Mouse (Mus musculus): ENCODE data around the gene Mark4.

Mark4 gene

GRCm38 (mm10) chr7:19458591-19459111 is at the start of gene Mark4:
Gene Mark4, minus strand, starts transcription at chr7:19458821.
- DNase-seq (ENCODE audit: low read depth), result peak; percentile 89

GRCm38 (mm10) chr7:19507612-19507981 is 49.0 kb upstream of the Mark4 start:
- peak; percentile 53 for DNase-seq (ENCODE audit: low read depth)

GRCm38 (mm10) chr7:19506969-19507611 is 48.5 kb upstream of the Mark4 start:
- DNase-seq (ENCODE audit: low read depth), result peak; percentile 65

- peak; percentile 60 for DNase-seq (ENCODE audit: low read depth)
These were observed 47.7 kb upstream of the Mark4 start for GRCm38 (mm10) chr7:19506326-19506725.

- peak; percentile 82 for DNase-seq (ENCODE audit: low read depth)
These were observed 45.0 kb upstream of the Mark4 start for GRCm38 (mm10) chr7:19503481-19504068.

GRCm38 (mm10) chr7:19501658-19502057 is 43.0 kb upstream of the Mark4 start:
- DNase-seq (ENCODE audit: low read depth), result no peak

GRCm38 (mm10) chr7:19500420-19501363 is 42.1 kb upstream of the Mark4 start:
- DNase-seq (ENCODE audit: low read depth), result peak; percentile 39

- DNase-seq (ENCODE audit: low read depth), result no peak
These were observed 39.7 kb upstream of the Mark4 start for GRCm38 (mm10) chr7:19498326-19498725.

GRCm38 (mm10) chr7:19496214-19496555 is 37.6 kb upstream of the Mark4 start:
- DNase-seq (ENCODE audit: low read depth), result no peak

- DNase-seq (ENCODE audit: low read depth), result no peak
These were observed 37.0 kb upstream of the Mark4 start for GRCm38 (mm10) chr7:19495521-19496213.

- DNase-seq (ENCODE audit: low read depth), result no peak
These were observed 36.3 kb upstream of the Mark4 start for GRCm38 (mm10) chr7:19494751-19495474.

GRCm38 (mm10) chr7:19491731-19492130 is 33.1 kb upstream of the Mark4 start:
- DNase-seq (ENCODE audit: low read depth), result no peak

- DNase-seq (ENCODE audit: low read depth), result no peak
These were observed 30.9 kb upstream of the Mark4 start for GRCm38 (mm10) chr7:19489525-19489924.

- no peak for DNase-seq (ENCODE audit: low read depth)
These were observed 27.9 kb upstream of the Mark4 start for GRCm38 (mm10) chr7:19486549-19486948.

- DNase-seq (ENCODE audit: low read depth), result no peak
These were observed 26.9 kb upstream of the Mark4 start for GRCm38 (mm10) chr7:19485488-19485887.

- DNase-seq (ENCODE audit: low read depth), result no peak
These were observed 24.7 kb upstream of the Mark4 start for GRCm38 (mm10) chr7:19483281-19483680.

GRCm38 (mm10) chr7:19477624-19478384 is 19.2 kb upstream of the Mark4 start:
- no peak for DNase-seq (ENCODE audit: low read depth)

- no peak for DNase-seq (ENCODE audit: low read depth)
These were observed 18.5 kb upstream of the Mark4 start for GRCm38 (mm10) chr7:19477084-19477483.

GRCm38 (mm10) chr7:19473875-19474443 is 15.3 kb upstream of the Mark4 start:
- DNase-seq (ENCODE audit: low read depth), result peak; percentile 57

- DNase-seq (ENCODE audit: low read depth), result peak; percentile 34
These were observed 13.8 kb upstream of the Mark4 start for GRCm38 (mm10) chr7:19472403-19472802.
